Mouse (Mus musculus): Measurements from ENCODE around the gene Il18bp. TPM values are rescaled to one million over a fixed set of nuclear protein-coding genes. Genes with fewer than 3 reads are reported as not detected.

Gene Il18bp
- polyA plus RNA-seq, 1 experiment from 2014 or later = 4.8 TPM

DNA sequence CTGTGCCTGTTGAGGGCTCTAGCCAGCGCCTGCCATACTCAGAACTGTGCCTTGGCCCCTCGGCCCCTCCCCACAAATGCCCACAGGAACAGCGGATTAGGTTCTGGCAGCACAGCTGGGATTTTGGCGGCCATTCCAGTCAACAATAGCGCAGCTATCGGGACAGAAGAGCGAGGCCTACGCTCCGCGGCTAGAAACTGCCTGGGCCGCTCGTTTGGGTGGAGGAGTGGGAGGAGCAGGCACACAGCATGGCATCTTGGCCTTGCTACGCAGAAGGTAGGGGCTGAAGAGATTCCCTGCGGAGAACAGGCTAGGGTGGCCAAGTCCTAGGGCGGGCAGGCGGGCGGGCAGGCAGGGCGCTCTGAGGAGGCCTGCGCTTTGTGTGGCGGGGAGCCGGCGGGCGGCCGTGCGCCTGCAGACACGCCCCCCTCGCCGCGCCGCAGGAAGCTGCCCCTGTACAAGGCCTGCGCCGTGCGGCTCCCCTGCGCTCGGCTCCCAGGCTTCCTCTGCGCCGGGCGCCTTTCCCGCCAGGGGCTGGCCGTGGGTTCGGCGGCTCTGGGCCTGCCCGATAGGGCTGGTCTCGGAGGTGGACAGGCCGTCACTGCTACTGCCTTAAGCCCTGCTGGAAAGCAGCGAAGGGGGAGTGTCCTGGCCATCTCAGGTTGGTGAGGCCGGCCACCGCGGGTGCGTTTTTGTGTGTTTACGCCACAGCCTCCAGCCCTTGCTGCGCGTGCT is 48.6 kb downstream of the Il18bp start:
- peak overlapping the region; percentile 100 for H3K27ac ChIP-seq (replicated peaks)
- peak overlapping the region; percentile 87 for H3K9ac ChIP-seq (replicated peaks)
- under 1% methylated on average over 45 of the region's 53 CpGs for WGBS
- no peaks in the 10 kb centered on the region for H3K27me3 ChIP-seq
- H3K36me3 ChIP-seq = no peaks in the 10 kb centered on the region
- peaks cover 50% of the 10 kb centered on the region for H3K4me1 ChIP-seq
- peak overlapping the region; percentile 66 for H3K4me3 ChIP-seq
- ATAC-seq (ENCODE audit: low FRiP score, low read depth) = peak; percentile 95
- H3K9me3 ChIP-seq = no peaks in the 10 kb centered on the region
- H3K4me2 ChIP-seq (replicated peaks) = peak overlapping the region; percentile 71

DNA sequence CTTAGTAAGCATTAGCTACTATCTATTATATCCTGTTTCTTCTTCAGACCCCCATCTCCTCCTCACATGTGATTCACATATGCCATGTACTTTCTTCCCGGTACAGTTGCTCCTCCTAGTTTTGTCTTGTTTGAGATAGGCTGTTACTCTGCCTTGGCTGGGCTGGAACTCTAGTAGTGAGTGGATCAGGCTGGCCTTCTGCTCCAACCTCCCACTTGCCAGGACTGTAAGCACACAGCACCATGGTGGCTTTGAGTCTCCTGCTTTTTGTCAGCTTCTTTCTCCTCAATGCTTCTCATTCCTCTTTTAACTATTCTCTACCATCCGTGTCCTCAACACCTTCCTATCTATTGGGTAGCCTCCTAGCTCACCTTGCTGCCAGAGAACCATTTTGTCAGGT is 49.7 kb downstream of the Il18bp start:
- 73% methylated on average over 2 of the region's 2 CpGs for WGBS

GRCm38 (mm10) chr7:101967256-101967655 is 51.2 kb downstream of the Il18bp start:
- ATAC-seq (ENCODE audit: low FRiP score, low read depth) = no peak
- 100% methylated on average over 1 of the region's 1 CpGs for whole genome bisulfite sequencing
- Histone ChIP-seq H3K27ac (replicated peaks) (no peak overlapping the region), H3K9me3 (no peaks in the 10 kb centered on the region), H3K9ac (replicated peaks) (no peak overlapping the region), H3K27me3 (no peaks in the 10 kb centered on the region), H3K4me3 (no peak overlapping the region), H3K4me1 (peaks cover 28% of the 10 kb centered on the region), H3K36me3 (no peaks in the 10 kb centered on the region), H3K4me2 (replicated peaks) (no peak overlapping the region)

More for the DNA sequence above, 49.7 kb downstream of the Il18bp start:
- no peak for ATAC-seq (ENCODE audit: low FRiP score, low read depth)
- H3K27ac ChIP-seq (replicated peaks) = peak overlapping the region; percentile 100
- no peaks in the 10 kb centered on the region for H3K36me3 ChIP-seq
- no peak overlapping the region for H3K4me3 ChIP-seq
- peak overlapping the region; percentile 71 for H3K4me2 ChIP-seq (replicated peaks)
- peak overlapping the region; percentile 39; the same call in 1 of the 2 replicates for H3K9ac ChIP-seq (replicated peaks)
- no peaks in the 10 kb centered on the region for H3K27me3 ChIP-seq
- peaks cover 42% of the 10 kb centered on the region for H3K4me1 ChIP-seq
- no peaks in the 10 kb centered on the region for H3K9me3 ChIP-seq

GRCm38 (mm10) chr7:101965606-101966005 is 52.9 kb downstream of the Il18bp start:
- Histone ChIP-seq H3K27me3 (no peaks in the 10 kb centered on the region), H3K27ac (replicated peaks) (no peak overlapping the region), H3K36me3 (no peaks in the 10 kb centered on the region), H3K4me2 (replicated peaks) (no peak overlapping the region), H3K9me3 (no peaks in the 10 kb centered on the region), H3K4me1 (peaks cover 14% of the 10 kb centered on the region), H3K9ac (replicated peaks) (no peak overlapping the region), H3K4me3 (no peak overlapping the region)
- 82% methylated on average over 2 of the region's 2 CpGs for WGBS
- ATAC-seq (ENCODE audit: low FRiP score, low read depth) = no peak

Other genes starting within 250 kb of the Il18bp start
- gene Phox2a, start 200.4 kb downstream of the Il18bp start, polyA plus RNA-seq (2016; fragmentation: Nextera tagmentation; extraction: Ambion mirVana) = 0.43 and 0.46 TPM in 2 replicates
- 36.4 and 38.3 TPM in 2 replicates for gene Inppl1, start 180.5 kb downstream of the Il18bp start, polyA plus RNA-seq (2016; fragmentation: Nextera tagmentation; extraction: Ambion mirVana)
- 2.9 and 4.3 TPM in 2 replicates for gene Folr2, start 161.5 kb downstream of the Il18bp start, polyA plus RNA-seq (2016; fragmentation: Nextera tagmentation; extraction: Ambion mirVana)
- 79.8 and 89.7 TPM in 2 replicates for gene Anapc15, start 155.0 kb downstream of the Il18bp start, polyA plus RNA-seq (2016; fragmentation: Nextera tagmentation; extraction: Ambion mirVana)
- gene Folr1, start 147.9 kb downstream of the Il18bp start, polyA plus RNA-seq (2016; fragmentation: Nextera tagmentation; extraction: Ambion mirVana) = 6.8 and 11.9 TPM in 2 replicates
- gene Lamtor1, start 112.8 kb downstream of the Il18bp start, polyA plus RNA-seq (2016; fragmentation: Nextera tagmentation; extraction: Ambion mirVana) = 125 and 131 TPM in 2 replicates
- 0.38 and 0.64 TPM in 2 replicates for gene Tomt, start 112.3 kb downstream of the Il18bp start, polyA plus RNA-seq (2016; fragmentation: Nextera tagmentation; extraction: Ambion mirVana)
- 6.5 and 9.8 TPM in 2 replicates for gene Lrrc51, start 84.8 kb downstream of the Il18bp start, polyA plus RNA-seq (2016; fragmentation: Nextera tagmentation; extraction: Ambion mirVana)
- gene Numa1, start 84.6 kb downstream of the Il18bp start, polyA plus RNA-seq (2016; fragmentation: Nextera tagmentation; extraction: Ambion mirVana) = 104 and 111 TPM in 2 replicates
- 28.9 and 29.0 TPM in 2 replicates for gene Rnf121, start 46.8 kb upstream of the Il18bp start, polyA plus RNA-seq (2016; fragmentation: Nextera tagmentation; extraction: Ambion mirVana)
- 43.0 and 43.3 TPM in 2 replicates for gene Xndc1, start 46.8 kb upstream of the Il18bp start, polyA plus RNA-seq (2016; fragmentation: Nextera tagmentation; extraction: Ambion mirVana)
- gene Xntrpc, start 47.0 kb upstream of the Il18bp start, polyA plus RNA-seq (2016; fragmentation: Nextera tagmentation; extraction: Ambion mirVana) = 1.3 and 2.2 TPM in 2 replicates
- 0.86 TPM in 1 of 2 replicates, not detected in the other for gene Trpc2, start 64.4 kb upstream of the Il18bp start, polyA plus RNA-seq (2016; fragmentation: Nextera tagmentation; extraction: Ambion mirVana)
- 0.42 and 0.46 TPM in 2 replicates for gene Art1, start 83.1 kb upstream of the Il18bp start, polyA plus RNA-seq (2016; fragmentation: Nextera tagmentation; extraction: Ambion mirVana)
- 0.65 and 1.2 TPM in 2 replicates for gene Art5, start 90.8 kb upstream of the Il18bp start, polyA plus RNA-seq (2016; fragmentation: Nextera tagmentation; extraction: Ambion mirVana)
- not detected in 2 replicates for gene Chrna10, start 98.1 kb upstream of the Il18bp start, polyA plus RNA-seq (2016; fragmentation: Nextera tagmentation; extraction: Ambion mirVana)
- gene Nup98, start 191.5 kb upstream of the Il18bp start, polyA plus RNA-seq (2016; fragmentation: Nextera tagmentation; extraction: Ambion mirVana) = 43.3 and 45.8 TPM in 2 replicates
- 49.9 and 50.1 TPM in 2 replicates for gene Pgap2, start 191.5 kb upstream of the Il18bp start, polyA plus RNA-seq (2016; fragmentation: Nextera tagmentation; extraction: Ambion mirVana)
- gene Rhog, start 237.4 kb upstream of the Il18bp start, polyA plus RNA-seq (2016; fragmentation: Nextera tagmentation; extraction: Ambion mirVana) = 21.6 and 27.0 TPM in 2 replicates
- 14.7 and 16.2 TPM in 2 replicates for gene Stim1, start 249.1 kb upstream of the Il18bp start, polyA plus RNA-seq (2016; fragmentation: Nextera tagmentation; extraction: Ambion mirVana)

All from midbrain, embryonic 12.5 days (tissue).